Mouse (Mus musculus): ENCODE data around the gene Mrm2.

Gene Mrm2

GRCm38 (mm10) chr5:140342880-140343279 is 11.2 kb upstream of the Mrm2 start:
- no peak for DNase-seq

- DNase-seq: no peak
Measured at GRCm38 (mm10) chr5:140339836-140340235, 8.1 kb upstream of the Mrm2 start.

DNA sequence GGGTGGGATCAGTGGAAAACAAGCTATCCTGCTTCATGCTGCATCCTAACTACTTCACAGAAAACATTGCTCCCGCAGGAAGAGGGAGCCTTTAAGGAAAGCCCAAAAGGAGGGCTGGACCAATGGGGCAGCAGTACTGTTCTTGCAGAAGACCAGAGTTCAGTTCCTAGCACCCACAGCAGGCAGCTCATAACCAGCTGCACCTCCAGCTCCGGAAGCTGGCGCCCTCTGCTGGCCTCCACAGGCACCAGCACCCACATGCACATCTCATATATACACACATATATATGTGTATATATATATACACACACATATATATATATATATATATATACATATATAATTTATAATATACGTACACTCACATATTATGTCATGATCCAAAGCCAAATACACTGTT is 7.1 kb upstream of the Mrm2 start:
- DNase-seq: no peak

- DNase-seq: no peak
Measured at GRCm38 (mm10) chr5:140336680-140337079, 5.0 kb upstream of the Mrm2 start.

DNA sequence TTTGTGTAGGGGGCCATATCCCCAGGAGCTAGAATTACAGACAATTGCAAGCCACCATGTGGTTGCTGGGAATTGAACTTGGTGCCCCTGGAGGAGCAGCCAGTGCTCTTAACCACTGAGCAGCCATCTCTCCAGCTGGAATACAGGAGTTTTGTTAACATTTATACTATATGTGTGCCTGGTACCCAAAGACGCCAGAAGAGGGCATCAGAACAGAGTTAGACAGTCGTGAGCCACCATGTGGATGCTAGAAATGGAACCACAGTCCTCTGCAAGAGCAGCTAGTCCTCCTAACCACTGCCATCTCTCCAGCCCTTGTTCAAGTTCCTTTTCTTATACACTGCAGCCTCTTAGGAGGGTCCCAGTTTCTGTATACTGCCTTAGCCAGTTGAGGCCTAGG is 1.9 kb upstream of the Mrm2 start:
- no peak for DNase-seq

- DNase-seq: no peak
Measured at GRCm38 (mm10) chr5:140332519-140332918, 821 bp upstream of the Mrm2 start.

GRCm38 (mm10) chr5:140324058-140324457 is 7.6 kb downstream of the Mrm2 start:
- no peak for DNase-seq

- no peak for DNase-seq
Measured at GRCm38 (mm10) chr5:140321756-140322575, 9.7 kb downstream of the Mrm2 start.

DNA sequence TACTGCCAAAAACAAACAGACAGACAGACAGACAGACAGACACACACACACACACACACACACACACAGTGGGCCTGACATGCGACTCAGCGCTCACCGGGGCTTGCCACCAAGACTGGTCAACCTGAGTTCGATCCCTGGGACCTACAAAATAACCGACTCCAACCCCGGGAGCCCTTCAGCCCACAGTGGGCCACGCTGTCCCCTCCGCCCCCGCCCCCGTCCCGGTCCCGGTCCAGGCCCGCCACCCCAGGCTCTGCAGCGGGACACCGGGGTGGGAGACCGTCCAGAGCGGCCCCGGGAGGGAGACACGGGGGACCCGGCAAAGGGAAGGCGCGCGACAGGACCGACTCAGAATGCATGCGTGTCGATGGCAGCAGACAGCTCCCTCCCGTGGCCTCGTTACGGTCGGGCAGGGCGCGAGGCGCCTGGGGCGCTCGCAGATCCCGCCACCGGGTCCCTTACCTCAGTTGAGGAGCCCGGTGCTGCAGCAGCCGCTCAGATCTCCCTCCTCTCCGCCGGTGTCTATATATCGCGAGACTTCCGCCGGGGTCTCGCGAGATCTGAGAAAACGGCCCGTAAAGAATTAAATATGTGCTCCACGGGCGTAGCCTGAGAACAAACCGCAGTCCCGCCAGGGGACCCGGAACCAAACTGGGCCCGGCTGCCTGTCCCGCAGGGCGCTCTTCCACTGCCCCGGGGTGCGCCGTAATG is 10.5 kb downstream of the Mrm2 start, which contains the start of the genes Mad1l1 and Nudt1:
Gene Mad1l1 (minus strand): TSS at position 511 of the 714 bp plus-strand sequence.
Gene Nudt1 (plus strand): TSS at position 615 of the 714 bp plus-strand sequence.
- DNase-seq: peak; percentile 93

DNA sequence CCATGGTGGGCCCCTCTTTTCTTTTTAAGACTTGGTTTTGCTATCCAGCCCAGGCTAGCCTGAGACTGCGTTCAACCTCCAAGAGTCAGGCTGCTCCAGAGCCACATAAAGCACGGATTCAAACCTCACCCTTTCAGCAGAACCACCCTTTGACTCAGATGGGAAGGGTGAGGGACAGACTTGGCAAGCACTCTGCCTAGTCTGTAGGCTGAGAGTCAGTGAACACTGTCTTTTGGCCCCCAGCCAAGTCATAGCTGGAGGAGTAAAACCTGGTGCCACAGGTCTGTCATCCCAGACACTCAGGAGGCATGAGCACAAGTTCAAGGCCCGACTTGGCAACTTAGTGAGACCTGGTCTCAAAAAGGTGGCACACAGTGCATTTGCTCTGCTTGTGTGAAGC is 15.0 kb downstream of the Mrm2 start:
- DNase-seq: no peak

- DNase-seq: no peak
Measured at GRCm38 (mm10) chr5:140307602-140308001, 24.1 kb downstream of the Mrm2 start.

DNA sequence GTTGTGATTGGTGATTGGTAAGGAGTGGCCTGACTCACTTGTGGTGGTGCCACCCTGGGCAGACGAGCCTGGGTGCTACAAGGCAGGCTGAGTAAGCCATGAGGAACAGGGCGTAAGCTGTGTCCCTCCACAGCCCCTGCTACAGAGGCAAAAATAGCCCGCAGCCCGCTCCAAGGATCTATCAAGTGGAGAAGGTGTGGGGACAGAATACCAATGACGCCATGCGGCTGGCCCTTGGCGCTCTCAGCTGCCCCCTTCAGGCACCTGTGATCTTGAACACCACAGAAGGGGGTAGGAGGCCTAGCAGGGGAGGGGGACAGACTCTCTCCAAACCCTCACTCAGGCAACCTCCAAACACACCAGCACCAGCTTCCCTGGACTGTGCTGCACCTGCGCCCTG is 25.7 kb downstream of the Mrm2 start:
- DNase-seq: no peak

DNA sequence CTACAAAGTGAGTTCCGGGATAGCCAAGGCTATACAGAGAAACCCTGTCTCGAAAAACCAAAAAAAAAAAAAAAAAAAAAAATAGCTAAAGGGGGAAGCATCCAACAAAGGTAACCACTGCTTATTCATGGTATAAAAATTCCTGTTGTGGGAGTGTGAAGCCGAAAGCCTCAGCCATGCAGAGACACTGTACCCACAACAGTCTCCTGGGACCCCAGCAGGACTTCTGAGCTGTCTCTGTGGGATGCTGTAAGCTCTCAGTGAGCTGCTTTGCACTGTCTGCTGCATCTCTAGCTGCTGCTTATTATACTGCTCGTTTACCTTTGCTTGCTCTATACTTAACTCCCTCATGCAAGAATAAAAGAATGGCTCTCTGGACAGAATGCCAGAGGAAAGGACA is 33.4 kb downstream of the Mrm2 start:
- no peak for DNase-seq

DNA sequence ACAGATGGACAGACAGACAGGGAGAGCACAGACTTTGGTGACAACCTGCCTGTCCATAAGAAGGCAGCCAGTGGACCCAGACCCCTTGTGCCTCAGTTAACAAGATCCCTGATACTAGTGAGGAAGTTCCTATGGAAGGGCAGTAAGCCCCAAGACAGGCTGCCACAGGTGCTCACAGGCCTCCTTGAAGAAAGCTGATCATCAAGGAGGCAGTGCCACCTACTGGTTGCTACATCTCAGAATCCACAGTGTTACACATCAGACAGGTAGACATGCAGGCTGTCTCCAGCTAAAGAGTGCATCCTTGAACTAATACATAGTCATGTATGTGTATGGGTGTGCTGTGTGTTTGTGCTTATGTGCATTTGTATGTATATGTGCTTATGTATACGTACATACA is 39.5 kb downstream of the Mrm2 start:
- peak; percentile 51 for DNase-seq

- DNase-seq: no peak
Measured at GRCm38 (mm10) chr5:140289161-140289560, 42.5 kb downstream of the Mrm2 start.

DNA sequence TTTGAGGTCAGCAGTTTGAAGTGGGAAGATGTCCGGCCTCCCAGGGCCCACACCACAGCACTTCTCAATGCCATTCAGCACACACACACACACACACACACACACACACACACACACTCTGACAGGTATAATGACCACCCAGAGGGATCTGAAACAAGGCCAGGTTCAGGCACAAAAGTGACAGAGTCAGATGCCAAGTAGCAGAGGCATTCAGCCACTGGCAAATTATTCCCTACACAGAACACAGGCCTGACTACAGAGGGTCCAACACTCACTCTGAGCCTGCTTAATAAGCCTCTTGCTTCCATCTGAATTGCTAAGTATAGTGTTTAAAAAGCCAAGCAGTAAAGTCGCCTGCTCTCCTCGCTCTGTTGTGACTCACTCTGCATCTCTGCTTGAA is 43.4 kb downstream of the Mrm2 start:
- DNase-seq: no peak

DNA sequence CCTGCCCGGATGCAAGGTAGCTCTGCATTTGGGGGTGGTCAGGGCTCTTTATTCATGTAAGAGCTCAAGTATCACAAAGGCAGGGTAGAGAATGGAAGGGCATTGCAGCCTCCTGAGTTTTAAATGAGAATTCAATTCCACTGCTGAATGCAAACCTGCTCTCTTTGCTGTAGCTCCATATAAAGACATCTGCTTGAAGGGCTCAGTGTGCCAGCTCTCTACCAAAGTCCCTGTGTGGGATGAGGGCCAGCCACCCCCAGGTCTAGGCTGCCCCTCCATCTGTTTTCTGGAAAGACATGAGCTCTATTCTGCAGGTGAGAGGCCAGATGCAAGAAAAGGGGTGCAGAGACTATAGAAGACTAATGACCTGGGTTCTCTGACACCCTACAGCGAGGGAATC is 46.9 kb downstream of the Mrm2 start:
- DNase-seq: peak; percentile 52

DNA sequence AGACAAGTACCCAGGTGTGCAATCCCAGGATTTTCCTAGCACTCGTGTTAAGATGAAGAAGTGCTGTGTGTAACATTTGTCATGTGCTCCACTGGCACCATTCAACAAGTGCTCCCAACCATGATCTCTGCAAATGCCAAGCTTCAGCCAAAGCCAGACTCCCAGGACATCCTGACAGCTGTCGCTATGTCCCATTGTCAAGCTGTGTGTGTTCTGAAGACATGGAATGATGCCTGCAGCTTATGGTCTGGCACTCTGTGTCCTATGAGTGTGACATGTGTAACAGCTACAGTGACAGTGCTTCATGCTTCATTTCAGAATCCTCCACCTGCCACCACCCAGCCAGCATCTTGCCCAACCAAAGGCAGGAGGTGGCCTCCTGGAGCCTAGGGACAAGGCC is 47.7 kb downstream of the Mrm2 start:
- no peak for DNase-seq

DNA sequence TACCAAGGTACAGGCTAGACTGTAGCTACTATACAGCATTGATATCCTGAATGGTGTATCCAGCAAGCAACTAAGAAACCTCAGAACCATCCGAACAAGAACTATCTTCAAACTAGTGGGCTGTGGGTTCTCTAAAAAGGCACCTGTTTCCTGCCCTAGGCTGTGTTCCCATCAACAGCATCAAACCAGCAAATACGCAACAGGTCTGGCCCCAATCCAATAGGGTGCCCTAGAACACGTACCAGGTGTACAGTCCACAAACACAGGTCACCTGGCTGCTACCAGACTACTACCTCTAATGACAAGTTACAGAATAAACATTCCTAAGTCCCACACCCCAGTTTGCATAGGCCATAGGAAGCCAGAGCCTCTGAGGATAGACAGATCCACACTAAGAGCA is 48.8 kb downstream of the Mrm2 start:
- no peak for DNase-seq

- no peak for DNase-seq
Measured at GRCm38 (mm10) chr5:140282376-140282775, 49.3 kb downstream of the Mrm2 start.

GRCm38 (mm10) chr5:140280205-140280604 is 51.5 kb downstream of the Mrm2 start:
- DNase-seq: no peak

All from layer of hippocampus, adult 9-11 months (tissue).